Mouse (Mus musculus): Measurements from ENCODE around the gene Hspb11. TPM values are rescaled to one million over a fixed set of nuclear protein-coding genes. Genes with fewer than 3 reads are reported as not detected.

Hspb11 gene
- total RNA-seq (2021), result 10 to 100 TPM in 1 of 2 experiments, 1 to 10 TPM in 1; 9.8 to 13.6 TPM
- long read RNA-seq, experiment 1, transcript Hspb11-201 (6 exons, 608 nt), result minor isoform, 5 of 19 reads
- long read RNA-seq, experiment 1, transcript Hspb11-202 (6 exons, 607 nt), result major isoform, 7 of 19 reads
- long read RNA-seq, experiment 1, partial matches to known transcripts, result 0 of 19 reads
- long read RNA-seq, experiment 1, other reads (novel, unspliced or antisense), result 7 of 19 reads
- long read RNA-seq, experiment 2, partial matches to known transcripts, result 0 of 9 reads
- long read RNA-seq, experiment 2, other reads (novel, unspliced or antisense), result 1 of 9 reads

GRCm38 (mm10) chr4:107253125-107254091 lies at the start of gene Hspb11, which contains the start of gene Lrrc42:
TSS of gene Hspb11 (plus strand) at chr4:107253593.
TSS of gene Lrrc42 (minus strand) at chr4:107253532.
- DNase-seq, result peak; percentile 94 to 95

GRCm38 (mm10) chr4:107207016-107207415 lies 46.4 kb upstream of the Hspb11 start:
- DNase-seq, result no peak

GRCm38 (mm10) chr4:107208880-107209279 lies 44.5 kb upstream of the Hspb11 start, which contains the start of gene Ldlrad1:
TSS of gene Ldlrad1 (plus strand) at chr4:107209180.
- no peak for DNase-seq

GRCm38 (mm10) chr4:107210483-107211097 lies 42.8 kb upstream of the Hspb11 start:
- no peak for DNase-seq

GRCm38 (mm10) chr4:107211465-107211864 lies 41.9 kb upstream of the Hspb11 start:
- no peak for DNase-seq

GRCm38 (mm10) chr4:107211936-107212335 lies 41.5 kb upstream of the Hspb11 start:
- no peak for DNase-seq

- no peak for DNase-seq
Measured at GRCm38 (mm10) chr4:107213279-107214011, 39.9 kb upstream of the Hspb11 start.

- DNase-seq, result no peak
Measured at GRCm38 (mm10) chr4:107217574-107217973, 35.8 kb upstream of the Hspb11 start.

GRCm38 (mm10) chr4:107221524-107221923 lies 31.9 kb upstream of the Hspb11 start:
- no peak for DNase-seq

- peak; percentile 72 to 81 for DNase-seq
Measured at GRCm38 (mm10) chr4:107223225-107224204, 29.9 kb upstream of the Hspb11 start.

GRCm38 (mm10) chr4:107226313-107226712 lies 27.1 kb upstream of the Hspb11 start:
- no peak for DNase-seq

- no peak for DNase-seq
Measured at GRCm38 (mm10) chr4:107232219-107232618, 21.2 kb upstream of the Hspb11 start.

- DNase-seq, result no peak
Measured at GRCm38 (mm10) chr4:107238253-107238652, 15.1 kb upstream of the Hspb11 start.

GRCm38 (mm10) chr4:107240196-107240595 lies 13.2 kb upstream of the Hspb11 start:
- DNase-seq, result no peak

GRCm38 (mm10) chr4:107243365-107244333 lies 9.7 kb upstream of the Hspb11 start:
- no peak for DNase-seq

GRCm38 (mm10) chr4:107245368-107245767 lies 8.0 kb upstream of the Hspb11 start:
- DNase-seq, result no peak

GRCm38 (mm10) chr4:107246040-107246439 lies 7.4 kb upstream of the Hspb11 start:
- no peak for DNase-seq

GRCm38 (mm10) chr4:107247110-107247509 lies 6.3 kb upstream of the Hspb11 start:
- DNase-seq, result peak in 1 of 2 experiments; percentile 20

GRCm38 (mm10) chr4:107248061-107248460 lies 5.3 kb upstream of the Hspb11 start:
- DNase-seq, result peak in 1 of 2 experiments; percentile 18
